Mouse (Mus musculus): ENCODE data around the gene Nat14.
A peak's percentile ranks its signal among the peaks of the same experiment; 100 is the strongest.

Nat14 gene

GRCm38 (mm10) chr7:4919971-4920370 is 1.9 kb upstream of the Nat14 start:
- DNase-seq (ENCODE audit: low read depth, low spot score), result no peak

- DNase-seq (ENCODE audit: low read depth, low spot score), result no peak
These were observed 1.3 kb upstream of the Nat14 start for GRCm38 (mm10) chr7:4920496-4920895.

- DNase-seq (ENCODE audit: low read depth, low spot score), result no peak
These were observed 628 bp upstream of the Nat14 start for GRCm38 (mm10) chr7:4920976-4921823.

GRCm38 (mm10) chr7:4922508-4922907 is 680 bp downstream of the Nat14 start:
- peak; percentile 63 for DNase-seq (ENCODE audit: low read depth, low spot score)

- DNase-seq (ENCODE audit: low read depth, low spot score), result peak; percentile 91
These were observed 1.2 kb downstream of the Nat14 start for GRCm38 (mm10) chr7:4922931-4923565.

GRCm38 (mm10) chr7:4923586-4924364 is 1.9 kb downstream of the Nat14 start:
- DNase-seq (ENCODE audit: low read depth, low spot score), result peak; percentile 58

- DNase-seq (ENCODE audit: low read depth, low spot score), result no peak
These were observed 2.7 kb downstream of the Nat14 start for GRCm38 (mm10) chr7:4924483-4924882.

- DNase-seq (ENCODE audit: low read depth, low spot score), result no peak
These were observed 3.1 kb downstream of the Nat14 start for GRCm38 (mm10) chr7:4924891-4925301.

- no peak for DNase-seq (ENCODE audit: low read depth, low spot score)
These were observed 3.9 kb downstream of the Nat14 start, which contains the start of gene Ssc5d for GRCm38 (mm10) chr7:4925441-4926381. TSS of gene Ssc5d (plus strand) at chr7:4925785.

GRCm38 (mm10) chr7:4926849-4927248 is 5.0 kb downstream of the Nat14 start:
- DNase-seq (ENCODE audit: low read depth, low spot score), result no peak

- no peak for DNase-seq (ENCODE audit: low read depth, low spot score)
These were observed 5.9 kb downstream of the Nat14 start for GRCm38 (mm10) chr7:4927711-4928110.

- no peak for DNase-seq (ENCODE audit: low read depth, low spot score)
These were observed 6.5 kb downstream of the Nat14 start for GRCm38 (mm10) chr7:4928323-4928722.

- DNase-seq (ENCODE audit: low read depth, low spot score), result no peak
These were observed 11.3 kb downstream of the Nat14 start for GRCm38 (mm10) chr7:4933103-4933502.

GRCm38 (mm10) chr7:4934160-4934914 is 12.5 kb downstream of the Nat14 start:
- DNase-seq (ENCODE audit: low read depth, low spot score), result peak; percentile 34

- no peak for DNase-seq (ENCODE audit: low read depth, low spot score)
These were observed 15.0 kb downstream of the Nat14 start for GRCm38 (mm10) chr7:4936832-4937231.

GRCm38 (mm10) chr7:4937392-4937791 is 15.6 kb downstream of the Nat14 start:
- DNase-seq (ENCODE audit: low read depth, low spot score), result no peak

- DNase-seq (ENCODE audit: low read depth, low spot score), result peak; percentile 77
These were observed 16.6 kb downstream of the Nat14 start for GRCm38 (mm10) chr7:4938456-4938855.

- peak; percentile 86 for DNase-seq (ENCODE audit: low read depth, low spot score)
These were observed 18.2 kb downstream of the Nat14 start for GRCm38 (mm10) chr7:4940068-4940479.

GRCm38 (mm10) chr7:4942673-4943072 is 20.8 kb downstream of the Nat14 start:
- no peak for DNase-seq (ENCODE audit: low read depth, low spot score)

GRCm38 (mm10) chr7:4943223-4943815 is 21.5 kb downstream of the Nat14 start:
- DNase-seq (ENCODE audit: low read depth, low spot score), result peak; percentile 95

Data from ZHBTc4 (cell line).